Comparison of ENCODE assay signal across 8 mouse cellular contexts in genomic region chr2:74749337-74750121, GRCm38 (mm10). TPM values are rescaled to one million over a fixed set of nuclear protein-coding genes. Genes with fewer than 3 reads are reported as not detected.
DNase-seq lines count a peak whose midpoint lies in the region; ATAC-seq and TF ChIP-seq lines count a peak whose summit lies in the region.

No protein-coding gene starts in this region.

- no peak overlapping the region for H3K27ac ChIP-seq in heart, postnatal 0 days (ENCODE audit: low read depth)
- peak overlapping the region; percentile 91 for H3K27ac ChIP-seq in neural tube, embryonic 14.5 days (ENCODE audit: low read depth, low read length)

- no peak for TF ChIP-seq EP300 in heart, postnatal 0 days (IDR thresholded peaks at IDR 0.05; ENCODE audit: low read depth)

- H3K4me2 ChIP-seq in heart, postnatal 0 days (ENCODE audit: low read depth, low read length), result peak overlapping the region; percentile 42
- peak overlapping the region; percentile 66 for H3K4me2 ChIP-seq in neural tube, embryonic 14.5 days (ENCODE audit: low read depth, low read length)

- no peak for ATAC-seq in cerebellum, adult (ENCODE audit: insufficient number of reproducible peaks, low FRiP score, low TSS enrichment)
- ATAC-seq in heart, postnatal 0 days (ENCODE audit: insufficient read depth, low read depth), result no peak
- peak; percentile 83 for ATAC-seq in neural tube, embryonic 14.5 days (ENCODE audit: low read depth)

- peaks cover 4% of the 10 kb centered on the region; the same call in 1 of the 2 replicates for H3K4me1 ChIP-seq in heart, postnatal 0 days (ENCODE audit: control insufficient read depth, insufficient read depth)
- peaks cover 72% of the 10 kb centered on the region for H3K4me1 ChIP-seq in neural tube, embryonic 14.5 days (ENCODE audit: control insufficient read depth, insufficient read depth, low read length)

- H3K9me3 ChIP-seq in heart, postnatal 0 days (replicated peaks; ENCODE audit: control insufficient read depth, low read length), result no peaks in the 10 kb centered on the region
- no peaks in the 10 kb centered on the region for H3K9me3 ChIP-seq in neural tube, embryonic 14.5 days (ENCODE audit: control insufficient read depth, low read length)

- peaks cover 100% of the 10 kb centered on the region for H3K27me3 ChIP-seq in heart, postnatal 0 days (ENCODE audit: control insufficient read depth, insufficient read depth, low read length)
- no peaks in the 10 kb centered on the region for H3K27me3 ChIP-seq in neural tube, embryonic 14.5 days (ENCODE audit: control insufficient read depth, insufficient read depth, low read length)

- 2% methylated on average over 47 of the region's 47 CpGs for WGBS in heart, postnatal 0 days
- WGBS in neural tube, embryonic 14.5 days, result under 1% methylated on average over 47 of the region's 47 CpGs

- H3K36me3 ChIP-seq in heart, postnatal 0 days (replicated peaks; ENCODE audit: control insufficient read depth, insufficient read depth, low read length), result no peaks in the 10 kb centered on the region
- H3K36me3 ChIP-seq in neural tube, embryonic 14.5 days (ENCODE audit: control insufficient read depth, insufficient read depth, low read length), result peaks cover 12% of the 10 kb centered on the region

- H3K9ac ChIP-seq in heart, postnatal 0 days (replicated peaks; ENCODE audit: low read depth, low read length), result no peak overlapping the region
- H3K9ac ChIP-seq in neural tube, embryonic 14.5 days (replicated peaks; ENCODE audit: low read depth, low read length), result peak overlapping the region; percentile 51

- no peak for TF ChIP-seq CTCF in heart, postnatal 0 days (IDR thresholded peaks at IDR 0.05; ENCODE audit: low read depth)

- peak; percentile 20 to 32 for DNase-seq in cerebellum, postnatal 14 days
- DNase-seq in adrenal gland, postnatal 36 days, result peak; percentile 48 to 56
- no peak for DNase-seq in heart, postnatal 0 days (ENCODE audit: low spot score)
- peak; percentile 58 to 72 for DNase-seq in kidney, postnatal 36 days
- no peak for DNase-seq in gastrocnemius, adult 8-10 months (ENCODE audit: low spot score in 2 of 2)
- DNase-seq in layer of hippocampus, adult 18-20 months (ENCODE audit: low spot score in 2 of 2), result no peak

- H3K4me3 ChIP-seq in heart, postnatal 0 days (ENCODE audit: low read depth, low read length), result peak overlapping the region; percentile 24
- H3K4me3 ChIP-seq in neural tube, embryonic 14.5 days (ENCODE audit: low read depth, low read length), result peak overlapping the region; percentile 28

RNA-seq across cellular contexts. Expression of gene Hoxd1, which starts 13.3 kb away (rescaled TPM):
- not detected for total RNA-seq in adrenal gland, postnatal 36 days (2021)
- total RNA-seq in heart, postnatal 0 days (2014; rRNA removed; ENCODE audit: low replicate concordance), result not detected in 2 replicates
- not detected in 2 replicates for polyA plus RNA-seq in heart, postnatal 0 days (2015; fragmentation: Nextera tagmentation; extraction: Ambion mirVana)
- polyA plus RNA-seq in neural tube, embryonic 14.5 days (2014; fragmentation: Nextera tagmentation; extraction: Ambion mirVana), result 0.32 and 4.6 TPM in 2 replicates
- not detected for total RNA-seq in gastrocnemius, adult 8-10 months (2022)
- under 1 TPM in 1 of 2 experiments, not detected in 1; 0.17 TPM for total RNA-seq in layer of hippocampus, adult 18-20 months (2021)

RNA-seq across cellular contexts. Expression of gene Gm28230, which starts 23.0 kb away (rescaled TPM):
- total RNA-seq in adrenal gland, postnatal 36 days (2021), result 1 to 10 TPM; 1.6 to 2.0 TPM
- total RNA-seq in heart, postnatal 0 days (2014; rRNA removed; ENCODE audit: low replicate concordance), result 1.6 TPM in 1 of 2 replicates, not detected in the other
- not detected in 2 replicates for polyA plus RNA-seq in heart, postnatal 0 days (2015; fragmentation: Nextera tagmentation; extraction: Ambion mirVana)
- 1.4 and 2.5 TPM in 2 replicates for polyA plus RNA-seq in neural tube, embryonic 14.5 days (2014; fragmentation: Nextera tagmentation; extraction: Ambion mirVana)
- under 1 TPM in 1 of 4 experiments, not detected in 3; 0.31 TPM for total RNA-seq in gastrocnemius, adult 8-10 months (2022)
- not detected for total RNA-seq in layer of hippocampus, adult 18-20 months (2021)

RNA-seq across cellular contexts. Expression of gene Hoxd4, which starts 37.8 kb away (rescaled TPM):
- 10 to 100 TPM; 13.6 to 15.5 TPM for total RNA-seq in adrenal gland, postnatal 36 days (2021)
- 0.19 TPM in 1 of 2 replicates, not detected in the other for total RNA-seq in heart, postnatal 0 days (2014; rRNA removed; ENCODE audit: low replicate concordance)
- polyA plus RNA-seq in heart, postnatal 0 days (2015; fragmentation: Nextera tagmentation; extraction: Ambion mirVana), result 0.05 and 0.11 TPM in 2 replicates
- polyA plus RNA-seq in neural tube, embryonic 14.5 days (2014; fragmentation: Nextera tagmentation; extraction: Ambion mirVana), result 4.7 and 5.5 TPM in 2 replicates
- total RNA-seq in gastrocnemius, adult 8-10 months (2022), result 1 to 10 TPM; 1.1 to 1.9 (median 1.5) TPM
- not detected for total RNA-seq in layer of hippocampus, adult 18-20 months (2021)

RNA-seq across cellular contexts. Expression of gene Hoxd3, which starts 37.8 kb away (rescaled TPM):
- total RNA-seq in adrenal gland, postnatal 36 days (2021), result under 1 TPM; 0.17 to 0.36 TPM
- total RNA-seq in heart, postnatal 0 days (2014; rRNA removed; ENCODE audit: low replicate concordance), result not detected in 2 replicates
- 0.04 TPM in 1 of 2 replicates, not detected in the other for polyA plus RNA-seq in heart, postnatal 0 days (2015; fragmentation: Nextera tagmentation; extraction: Ambion mirVana)
- polyA plus RNA-seq in neural tube, embryonic 14.5 days (2014; fragmentation: Nextera tagmentation; extraction: Ambion mirVana), result 13.5 and 13.9 TPM in 2 replicates
- total RNA-seq in gastrocnemius, adult 8-10 months (2022), result under 1 TPM in 2 of 4 experiments, not detected in 2; 0.17 to 0.29 TPM
- not detected for total RNA-seq in layer of hippocampus, adult 18-20 months (2021)

RNA-seq across cellular contexts. Expression of gene Hoxd8, which starts 45.1 kb away (rescaled TPM):
- total RNA-seq in adrenal gland, postnatal 36 days (2021), result 10 to 100 TPM; 23.9 to 35.9 TPM
- total RNA-seq in heart, postnatal 0 days (2014; rRNA removed; ENCODE audit: low replicate concordance), result 1.5 TPM in 1 of 2 replicates, not detected in the other
- polyA plus RNA-seq in heart, postnatal 0 days (2015; fragmentation: Nextera tagmentation; extraction: Ambion mirVana), result 0.23 and 0.26 TPM in 2 replicates
- 19.9 and 23.6 TPM in 2 replicates for polyA plus RNA-seq in neural tube, embryonic 14.5 days (2014; fragmentation: Nextera tagmentation; extraction: Ambion mirVana)
- 10 to 100 TPM; 46.8 to 53.5 (median 51.3) TPM for total RNA-seq in gastrocnemius, adult 8-10 months (2022)
- total RNA-seq in layer of hippocampus, adult 18-20 months (2021), result not detected

Comparison
In these comparisons a context has a peak if more than half of its experiments do, and no peak if none do; other contexts are left out.
1. DNase-seq: peak in cerebellum, postnatal 14 days (2 of 2), adrenal gland, postnatal 36 days (2 of 2) and kidney, postnatal 36 days (2 of 2); none in heart, postnatal 0 days (single experiment), gastrocnemius, adult 8-10 months (0 of 2) and layer of hippocampus, adult 18-20 months (0 of 2).
2. RNA of gene Hoxd4, which starts 37.8 kb away (total RNA-seq): 13.6 to 15.5 TPM in adrenal gland, postnatal 36 days; 1.1 to 1.9 TPM in gastrocnemius, adult 8-10 months, not detected in layer of hippocampus, adult 18-20 months and 0.19 TPM in heart, postnatal 0 days; every median in the first group is over 4 times any median in the second.